Mouse (Mus musculus): ENCODE measurements around the gene H2afv. TPM values are rescaled to one million over a fixed set of nuclear protein-coding genes. Genes with fewer than 3 reads are reported as not detected.

Gene H2afv
- total and polyA plus RNA-seq, 3 experiments: 53.2 to 97.5 (median 77.3) TPM

- peaks cover 96% of the 10 kb centered on the region for H3K36me3 ChIP-seq (replicated peaks)
- H3K9me3 ChIP-seq (replicated peaks): no peaks in the 10 kb centered on the region
- H3K4me3 ChIP-seq (ENCODE audit: low read depth, low read length): no peak overlapping the region
- DNase-seq (ENCODE audit: low spot score) (no peak), ATAC-seq (ENCODE audit: extremely low read depth, insufficient number of reproducible peaks, low FRiP score, poor library complexity, severe bottlenecking) (no peak)
- H3K27me3 ChIP-seq (ENCODE audit: insufficient read depth, low read length): no peaks in the 10 kb centered on the region
- TF ChIP-seq CTCF (IDR thresholded peaks at IDR 0.05; ENCODE audit: low read depth, low read length) (no peak), GATA1 (IDR thresholded peaks at IDR 0.05; ENCODE audit: borderline replicate concordance, low read length) (no peak), GATA2 (IDR thresholded peaks at IDR 0.05; ENCODE audit: borderline replicate concordance, low read depth, low read length) (no peak), TAL1 (conservative IDR thresholded peaks at IDR 0.05; ENCODE audit: low read depth, low read length) (no peak), POLR2AphosphoS5 (IDR thresholded peaks at IDR 0.05; ENCODE audit: insufficient replicate concordance, low read depth, low read length) (no peak)
- H3K4me1 ChIP-seq (ENCODE audit: insufficient read depth, low read depth, low read length): peaks cover 16% of the 10 kb centered on the region
Measured at GRCm38 (mm10) chr11:6398141-6398540, 46.1 kb downstream of the H2afv start.

GRCm38 (mm10) chr11:6395565-6395964, 48.7 kb downstream of the H2afv start:
- ATAC-seq (ENCODE audit: extremely low read depth, insufficient number of reproducible peaks, low FRiP score, poor library complexity, severe bottlenecking) (no peak), DNase-seq (ENCODE audit: low spot score) (no peak)
- TF ChIP-seq CTCF (IDR thresholded peaks at IDR 0.05; ENCODE audit: low read depth, low read length) (no peak), GATA2 (IDR thresholded peaks at IDR 0.05; ENCODE audit: borderline replicate concordance, low read depth, low read length) (no peak), TAL1 (conservative IDR thresholded peaks at IDR 0.05; ENCODE audit: low read depth, low read length) (no peak), GATA1 (IDR thresholded peaks at IDR 0.05; ENCODE audit: borderline replicate concordance, low read length) (no peak), POLR2AphosphoS5 (IDR thresholded peaks at IDR 0.05; ENCODE audit: insufficient replicate concordance, low read depth, low read length) (no peak)
- no peaks in the 10 kb centered on the region for H3K27me3 ChIP-seq (ENCODE audit: insufficient read depth, low read length)
- peaks cover 37% of the 10 kb centered on the region for H3K4me1 ChIP-seq (ENCODE audit: insufficient read depth, low read depth, low read length)
- H3K4me3 ChIP-seq (ENCODE audit: low read depth, low read length): no peak overlapping the region
- peaks cover 92% of the 10 kb centered on the region for H3K36me3 ChIP-seq (replicated peaks)
- H3K9me3 ChIP-seq (replicated peaks): no peaks in the 10 kb centered on the region

- H3K4me1 ChIP-seq (ENCODE audit: insufficient read depth, low read depth, low read length): peaks cover 47% of the 10 kb centered on the region
- H3K9me3 ChIP-seq (replicated peaks): no peaks in the 10 kb centered on the region
- ATAC-seq (ENCODE audit: extremely low read depth, insufficient number of reproducible peaks, low FRiP score, poor library complexity, severe bottlenecking): no peak
- no peaks in the 10 kb centered on the region for H3K27me3 ChIP-seq (ENCODE audit: insufficient read depth, low read length)
- DNase-seq (ENCODE audit: low spot score): no peak
- H3K36me3 ChIP-seq (replicated peaks): peaks cover 81% of the 10 kb centered on the region
- H3K4me3 ChIP-seq (ENCODE audit: low read depth, low read length): no peak overlapping the region
- TF ChIP-seq CTCF (IDR thresholded peaks at IDR 0.05; ENCODE audit: low read depth, low read length) (no peak), GATA1 (IDR thresholded peaks at IDR 0.05; ENCODE audit: borderline replicate concordance, low read length) (no peak), GATA2 (IDR thresholded peaks at IDR 0.05; ENCODE audit: borderline replicate concordance, low read depth, low read length) (no peak), POLR2AphosphoS5 (IDR thresholded peaks at IDR 0.05; ENCODE audit: insufficient replicate concordance, low read depth, low read length) (no peak), TAL1 (conservative IDR thresholded peaks at IDR 0.05; ENCODE audit: low read depth, low read length) (no peak)
Measured at GRCm38 (mm10) chr11:6393866-6394265, 50.4 kb downstream of the H2afv start.

- TF ChIP-seq CTCF (IDR thresholded peaks at IDR 0.05; ENCODE audit: low read depth, low read length) (no peak), GATA1 (IDR thresholded peaks at IDR 0.05; ENCODE audit: borderline replicate concordance, low read length) (no peak), TAL1 (conservative IDR thresholded peaks at IDR 0.05; ENCODE audit: low read depth, low read length) (no peak), GATA2 (IDR thresholded peaks at IDR 0.05; ENCODE audit: borderline replicate concordance, low read depth, low read length) (no peak), POLR2AphosphoS5 (IDR thresholded peaks at IDR 0.05; ENCODE audit: insufficient replicate concordance, low read depth, low read length) (no peak)
- peaks cover 50% of the 10 kb centered on the region for H3K4me1 ChIP-seq (ENCODE audit: insufficient read depth, low read depth, low read length)
- no peak overlapping the region for H3K4me3 ChIP-seq (ENCODE audit: low read depth, low read length)
Measured at GRCm38 (mm10) chr11:6392857-6393256, 51.4 kb downstream of the H2afv start.

GRCm38 (mm10) chr11:6391516-6392276, 52.5 kb downstream of the H2afv start:
- ATAC-seq (ENCODE audit: extremely low read depth, insufficient number of reproducible peaks, low FRiP score, poor library complexity, severe bottlenecking): no peak

More at GRCm38 (mm10) chr11:6392857-6393256, 51.4 kb downstream of the H2afv start:
- DNase-seq (ENCODE audit: low spot score) (no peak), ATAC-seq (ENCODE audit: extremely low read depth, insufficient number of reproducible peaks, low FRiP score, poor library complexity, severe bottlenecking) (no peak)
- no peaks in the 10 kb centered on the region for H3K9me3 ChIP-seq (replicated peaks)
- peaks cover 72% of the 10 kb centered on the region for H3K36me3 ChIP-seq (replicated peaks)
- H3K27me3 ChIP-seq (ENCODE audit: insufficient read depth, low read length): no peaks in the 10 kb centered on the region

GRCm38 (mm10) chr11:6390376-6391053, 53.7 kb downstream of the H2afv start:
- DNase-seq (ENCODE audit: low spot score) (no peak), ATAC-seq (ENCODE audit: extremely low read depth, insufficient number of reproducible peaks, low FRiP score, poor library complexity, severe bottlenecking) (no peak)
- Histone ChIP-seq H3K4me1 (ENCODE audit: insufficient read depth, low read depth, low read length) (peaks cover 50% of the 10 kb centered on the region), H3K36me3 (replicated peaks) (peaks cover 48% of the 10 kb centered on the region), H3K4me3 (ENCODE audit: low read depth, low read length) (peak overlapping the region; percentile 94; the same call in 1 of the 2 replicates), H3K9me3 (replicated peaks) (no peaks in the 10 kb centered on the region), H3K27me3 (ENCODE audit: insufficient read depth, low read length) (no peaks in the 10 kb centered on the region)
- no peak for TF ChIP-seq TAL1 (conservative IDR thresholded peaks at IDR 0.05; ENCODE audit: low read depth, low read length)
- TF ChIP-seq CTCF (IDR thresholded peaks at IDR 0.05; ENCODE audit: low read depth, low read length): no peak
- no peak for TF ChIP-seq GATA1 (IDR thresholded peaks at IDR 0.05; ENCODE audit: borderline replicate concordance, low read length)
- no peak for TF ChIP-seq GATA2 (IDR thresholded peaks at IDR 0.05; ENCODE audit: borderline replicate concordance, low read depth, low read length)
- TF ChIP-seq POLR2AphosphoS5 (IDR thresholded peaks at IDR 0.05; ENCODE audit: insufficient replicate concordance, low read depth, low read length): no peak

More at GRCm38 (mm10) chr11:6391516-6392276, 52.5 kb downstream of the H2afv start:
- Histone ChIP-seq H3K27me3 (ENCODE audit: insufficient read depth, low read length) (no peaks in the 10 kb centered on the region), H3K4me1 (ENCODE audit: insufficient read depth, low read depth, low read length) (peaks cover 50% of the 10 kb centered on the region), H3K9me3 (replicated peaks) (no peaks in the 10 kb centered on the region), H3K4me3 (ENCODE audit: low read depth, low read length) (no peak overlapping the region), H3K36me3 (replicated peaks) (peaks cover 60% of the 10 kb centered on the region)
- TF ChIP-seq TAL1 (conservative IDR thresholded peaks at IDR 0.05; ENCODE audit: low read depth, low read length): no peak
- TF ChIP-seq POLR2AphosphoS5 (IDR thresholded peaks at IDR 0.05; ENCODE audit: insufficient replicate concordance, low read depth, low read length): no peak
- no peak for TF ChIP-seq GATA1 (IDR thresholded peaks at IDR 0.05; ENCODE audit: borderline replicate concordance, low read length)
- TF ChIP-seq CTCF (IDR thresholded peaks at IDR 0.05; ENCODE audit: low read depth, low read length): no peak
- no peak for TF ChIP-seq GATA2 (IDR thresholded peaks at IDR 0.05; ENCODE audit: borderline replicate concordance, low read depth, low read length)
- DNase-seq (ENCODE audit: low spot score): no peak

Data from G1E (cell line).